Mouse (Mus musculus) gastrocnemius, adult 8-10 months (tissue): ENCODE measurements around the gene Gm28510. TPM values are rescaled to one million over a fixed set of nuclear protein-coding genes. Genes with fewer than 3 reads are reported as not detected.
"Not testable (repeated sequence)": the region's sequence is repeated elsewhere in the genome, so short reads cannot be mapped to it uniquely, and the experiment has no call there.

Experiments used
- DNase-seq, 2 experiments: peaks; one replicate each; pipeline ENCODE4 v3.0.0; 2022; ENCODE audit warnings: low spot score in 2 of 2
- total RNA-seq, 4 experiments: library from RNA; stranded (reverse); gene quantifications; 2 replicates each; pipeline ENCODE4 v1.2.4; 2022

The Gm28510 gene
- not detected for total RNA-seq

DNA sequence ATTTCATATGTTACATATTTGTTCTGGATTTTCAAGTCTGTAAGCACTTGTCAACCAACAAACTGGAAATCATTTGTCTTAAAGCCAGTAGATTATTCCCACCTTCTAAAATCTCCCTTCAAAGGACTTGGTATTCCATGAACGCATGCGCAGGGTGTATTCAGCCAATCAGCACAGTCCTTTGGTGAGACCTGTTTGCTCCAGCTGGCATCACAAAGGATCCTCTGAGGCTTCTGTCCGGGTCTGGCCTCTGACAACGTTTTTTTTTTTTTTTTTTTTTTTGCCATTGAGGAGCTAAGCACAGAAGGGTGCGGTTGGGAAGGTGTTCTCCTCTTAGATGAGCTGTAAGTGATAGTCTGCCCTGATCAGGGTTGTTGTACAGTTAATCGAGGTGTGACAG is at the start of gene Gm28510:
Gene Gm28510, plus strand, starts transcription at position 301 of the 400 bp plus-strand sequence.
- DNase-seq, result not testable (repeated sequence)

Other genes starting within 250 kb of the Gm28510 start
- gene Gm20834, start 88.1 kb upstream of the Gm28510 start, total RNA-seq, result not detected
- not detected for gene Gm20737, start 123.3 kb downstream of the Gm28510 start, total RNA-seq
- not detected for gene Gm21775, start 140.7 kb downstream of the Gm28510 start, total RNA-seq
- not detected for gene Gm21900, start 203.6 kb downstream of the Gm28510 start, total RNA-seq